Mouse (Mus musculus): ENCODE measurements around the gene Dhx38. TPM values are rescaled to one million over a fixed set of nuclear protein-coding genes. Genes with fewer than 3 reads are reported as not detected.

The Dhx38 gene
- polyA plus RNA-seq, 1 experiment: 2.4 TPM

GRCm38 (mm10) chr8:109592164-109592563, 26.5 kb upstream of the Dhx38 start:
- H3K36me3 ChIP-seq (ENCODE audit: control insufficient read depth): peaks cover 41% of the 10 kb centered on the region
- H3K4me1 ChIP-seq (ENCODE audit: control insufficient read depth): peaks cover 9% of the 10 kb centered on the region
- H3K4me3 ChIP-seq (replicated peaks): no peak overlapping the region
- no peaks in the 10 kb centered on the region for H3K9me3 ChIP-seq (ENCODE audit: control insufficient read depth, low read length)
- no peak for TF ChIP-seq GATA1 (IDR thresholded peaks at IDR 0.05; ENCODE audit: low read length)
- no peak for TF ChIP-seq TAL1 (IDR thresholded peaks at IDR 0.05; ENCODE audit: low read length)
- H3K27me3 ChIP-seq (ENCODE audit: control insufficient read depth): no peaks in the 10 kb centered on the region

- Histone ChIP-seq H3K4me1 (ENCODE audit: control insufficient read depth) (peaks cover 9% of the 10 kb centered on the region), H3K36me3 (ENCODE audit: control insufficient read depth) (peaks cover 36% of the 10 kb centered on the region), H3K4me3 (replicated peaks) (no peak overlapping the region), H3K9me3 (ENCODE audit: control insufficient read depth, low read length) (no peaks in the 10 kb centered on the region), H3K27me3 (ENCODE audit: control insufficient read depth) (peaks cover 2% of the 10 kb centered on the region; the same call in 1 of the 2 replicates)
- no peak for TF ChIP-seq TAL1 (IDR thresholded peaks at IDR 0.05; ENCODE audit: low read length)
- no peak for TF ChIP-seq GATA1 (IDR thresholded peaks at IDR 0.05; ENCODE audit: low read length)
Observed at GRCm38 (mm10) chr8:109591367-109591766, 25.7 kb upstream of the Dhx38 start.

- Histone ChIP-seq H3K4me1 (ENCODE audit: control insufficient read depth) (peaks cover 9% of the 10 kb centered on the region), H3K36me3 (ENCODE audit: control insufficient read depth) (peaks cover 36% of the 10 kb centered on the region), H3K4me3 (replicated peaks) (no peak overlapping the region), H3K27me3 (ENCODE audit: control insufficient read depth) (peaks cover 2% of the 10 kb centered on the region; the same call in 1 of the 2 replicates), H3K9me3 (ENCODE audit: control insufficient read depth, low read length) (no peaks in the 10 kb centered on the region)
- TF ChIP-seq TAL1 (IDR thresholded peaks at IDR 0.05; ENCODE audit: low read length) (no peak), GATA1 (IDR thresholded peaks at IDR 0.05; ENCODE audit: low read length) (no peak)
Observed at GRCm38 (mm10) chr8:109590901-109591300, 25.2 kb upstream of the Dhx38 start.

GRCm38 (mm10) chr8:109586972-109587504, 21.4 kb upstream of the Dhx38 start:
- Histone ChIP-seq H3K4me3 (replicated peaks) (no peak overlapping the region), H3K9me3 (ENCODE audit: control insufficient read depth, low read length) (no peaks in the 10 kb centered on the region), H3K36me3 (ENCODE audit: control insufficient read depth) (peaks cover 6% of the 10 kb centered on the region), H3K27me3 (ENCODE audit: control insufficient read depth) (peaks cover 2% of the 10 kb centered on the region; the same call in 1 of the 2 replicates), H3K4me1 (ENCODE audit: control insufficient read depth) (peaks cover 8% of the 10 kb centered on the region)
- TF ChIP-seq TAL1 (IDR thresholded peaks at IDR 0.05; ENCODE audit: low read length) (no peak), GATA1 (IDR thresholded peaks at IDR 0.05; ENCODE audit: low read length) (no peak)

- no peaks in the 10 kb centered on the region for H3K4me1 ChIP-seq (ENCODE audit: control insufficient read depth)
- TF ChIP-seq GATA1 (IDR thresholded peaks at IDR 0.05; ENCODE audit: low read length) (no peak), TAL1 (IDR thresholded peaks at IDR 0.05; ENCODE audit: low read length) (no peak)
- H3K4me3 ChIP-seq (replicated peaks): no peak overlapping the region
- H3K27me3 ChIP-seq (ENCODE audit: control insufficient read depth): peaks cover 2% of the 10 kb centered on the region; the same call in 1 of the 2 replicates
- no peaks in the 10 kb centered on the region for H3K36me3 ChIP-seq (ENCODE audit: control insufficient read depth)
- H3K9me3 ChIP-seq (ENCODE audit: control insufficient read depth, low read length): no peaks in the 10 kb centered on the region
Observed at GRCm38 (mm10) chr8:109585652-109586051, 20.0 kb upstream of the Dhx38 start.

- Histone ChIP-seq H3K4me3 (replicated peaks) (no peak overlapping the region), H3K36me3 (ENCODE audit: control insufficient read depth) (no peaks in the 10 kb centered on the region), H3K4me1 (ENCODE audit: control insufficient read depth) (no peaks in the 10 kb centered on the region), H3K9me3 (ENCODE audit: control insufficient read depth, low read length) (no peaks in the 10 kb centered on the region), H3K27me3 (ENCODE audit: control insufficient read depth) (peaks cover 2% of the 10 kb centered on the region; the same call in 1 of the 2 replicates)
- no peak for TF ChIP-seq GATA1 (IDR thresholded peaks at IDR 0.05; ENCODE audit: low read length)
- no peak for TF ChIP-seq TAL1 (IDR thresholded peaks at IDR 0.05; ENCODE audit: low read length)
Observed at GRCm38 (mm10) chr8:109584830-109585229, 19.2 kb upstream of the Dhx38 start.

- TF ChIP-seq GATA1 (IDR thresholded peaks at IDR 0.05; ENCODE audit: low read length): no peak
- TF ChIP-seq TAL1 (IDR thresholded peaks at IDR 0.05; ENCODE audit: low read length): no peak
Observed at GRCm38 (mm10) chr8:109584293-109584692, 18.6 kb upstream of the Dhx38 start.

GRCm38 (mm10) chr8:109578900-109579301, 13.2 kb upstream of the Dhx38 start, which contains the start of gene Hp:
Gene Hp (minus strand): TSS chr8:109579172.
- Histone ChIP-seq H3K4me1 (ENCODE audit: control insufficient read depth) (peaks cover 2% of the 10 kb centered on the region; the same call in 1 of the 2 replicates), H3K4me3 (replicated peaks) (no peak within 1 kb of the TSS), H3K9me3 (ENCODE audit: control insufficient read depth, low read length) (no peaks in the 10 kb centered on the region), H3K27me3 (ENCODE audit: control insufficient read depth) (no peaks in the 10 kb centered on the region), H3K36me3 (ENCODE audit: control insufficient read depth) (no peaks in the 10 kb centered on the region)
- TF ChIP-seq TAL1 (IDR thresholded peaks at IDR 0.05; ENCODE audit: low read length): no peak

More at GRCm38 (mm10) chr8:109584293-109584692, 18.6 kb upstream of the Dhx38 start:
- no peaks in the 10 kb centered on the region for H3K4me1 ChIP-seq (ENCODE audit: control insufficient read depth)
- H3K27me3 ChIP-seq (ENCODE audit: control insufficient read depth): peaks cover 2% of the 10 kb centered on the region; the same call in 1 of the 2 replicates
- no peak overlapping the region for H3K4me3 ChIP-seq (replicated peaks)
- H3K36me3 ChIP-seq (ENCODE audit: control insufficient read depth): no peaks in the 10 kb centered on the region
- no peaks in the 10 kb centered on the region for H3K9me3 ChIP-seq (ENCODE audit: control insufficient read depth, low read length)

GRCm38 (mm10) chr8:109576311-109576710, 10.7 kb upstream of the Dhx38 start:
- TF ChIP-seq TAL1 (IDR thresholded peaks at IDR 0.05; ENCODE audit: low read length) (no peak), GATA1 (IDR thresholded peaks at IDR 0.05; ENCODE audit: low read length) (no peak)
- Histone ChIP-seq H3K9me3 (ENCODE audit: control insufficient read depth, low read length) (no peaks in the 10 kb centered on the region), H3K4me3 (replicated peaks) (no peak overlapping the region), H3K4me1 (ENCODE audit: control insufficient read depth) (peaks cover 2% of the 10 kb centered on the region; the same call in 1 of the 2 replicates), H3K36me3 (ENCODE audit: control insufficient read depth) (peaks cover 13% of the 10 kb centered on the region), H3K27me3 (ENCODE audit: control insufficient read depth) (no peaks in the 10 kb centered on the region)

Measured in erythroblast, embryonic 14.5 days (primary cell).